Mouse (Mus musculus): Measurements from ENCODE around the gene Defb18.
"Not testable (repeated sequence)": the region's sequence is repeated elsewhere in the genome, so short reads cannot be mapped to it uniquely, and the experiment has no call there.

DNA sequence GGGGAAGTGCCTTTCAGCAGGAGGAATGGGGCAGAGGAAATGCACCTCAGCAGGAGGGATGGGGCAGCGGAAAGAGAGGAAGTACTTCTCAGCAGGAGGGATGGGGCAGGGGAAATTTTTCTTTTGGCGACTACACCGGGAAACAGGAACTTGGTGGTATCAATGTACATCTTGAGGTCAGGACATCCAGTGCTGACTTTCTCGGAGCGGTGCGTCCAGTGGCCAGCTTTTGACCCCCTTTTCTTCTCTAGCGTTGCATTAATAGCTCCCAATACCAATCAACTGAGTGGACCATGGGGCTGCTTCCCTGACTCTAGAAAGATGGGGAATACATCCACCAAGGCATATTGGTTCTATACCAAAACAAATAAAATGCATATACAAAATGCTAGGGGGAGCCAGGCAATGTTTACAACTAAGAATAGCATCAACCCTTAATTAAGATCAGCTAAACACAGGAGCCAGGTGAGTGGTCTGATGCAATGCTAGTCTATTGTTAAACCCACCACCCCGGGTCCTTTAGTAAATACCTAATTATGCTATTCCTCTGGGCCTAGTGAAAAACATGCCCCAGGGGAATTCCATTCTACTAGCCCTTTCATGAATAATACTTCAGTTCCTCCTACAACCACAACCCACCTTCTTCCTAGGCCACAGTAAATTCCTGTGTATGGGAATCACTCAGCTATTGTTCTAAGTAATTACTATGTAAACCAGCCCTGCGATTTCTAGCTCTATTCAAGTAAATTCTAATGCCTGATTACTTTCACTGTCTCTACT is 8.7 kb upstream of the Defb18 start:
- not testable (repeated sequence) for TF ChIP-seq EP300 (optimal IDR thresholded peaks at IDR 0.05); CTCF (IDR thresholded peaks at IDR 0.05; ENCODE audit: low read depth)
